Mouse (Mus musculus): ENCODE data around the gene C530025M09Rik. TPM values are rescaled to one million over a fixed set of nuclear protein-coding genes. Genes with fewer than 3 reads are reported as not detected.

C530025M09Rik gene
- polyA plus RNA-seq, 1 experiment: not detected

- no peak overlapping the region for H3K4me3 ChIP-seq (ENCODE audit: insufficient read depth, low read length)
- no peaks in the 10 kb centered on the region for H3K4me1 ChIP-seq (ENCODE audit: control insufficient read depth, insufficient read depth, low read length)
- TF ChIP-seq POLR2A (IDR thresholded peaks at IDR 0.05; ENCODE audit: low read depth, low read length) (no peak), CTCF (IDR thresholded peaks at IDR 0.05; ENCODE audit: borderline replicate concordance, insufficient read depth, low read length) (no peak)
- no peak overlapping the region for H3K27ac ChIP-seq (ENCODE audit: insufficient read depth, low read length)
These were observed 25.8 kb downstream of the C530025M09Rik start for GRCm38 (mm10) chr2:149805256-149805655.

DNA sequence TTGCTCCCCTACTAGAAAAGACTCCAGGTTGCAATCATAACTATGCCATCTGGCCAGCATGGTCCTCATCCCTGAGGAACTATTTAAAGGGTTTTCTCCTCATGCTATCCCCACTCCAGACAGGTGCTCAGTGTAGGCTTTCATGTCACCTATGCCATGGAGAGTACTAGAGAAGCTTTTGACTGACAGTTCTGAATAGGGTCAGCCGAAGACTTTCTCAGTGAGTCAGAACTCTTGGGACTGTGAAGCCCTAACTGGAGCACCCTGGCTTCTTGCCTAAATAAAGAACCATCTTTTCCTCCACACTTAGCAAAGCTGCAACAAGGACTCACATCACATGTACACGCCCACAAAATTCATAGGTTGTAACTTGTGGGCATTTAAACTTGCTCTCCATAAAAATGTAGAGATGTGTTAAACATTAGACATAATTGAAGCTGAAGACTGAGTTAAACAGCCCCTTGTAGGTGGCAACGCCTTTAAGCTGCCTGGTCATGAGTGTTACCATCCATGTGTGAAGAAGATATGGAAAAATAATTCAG, 26.3 kb downstream of the C530025M09Rik start:
- TF ChIP-seq CTCF (IDR thresholded peaks at IDR 0.05; ENCODE audit: borderline replicate concordance, insufficient read depth, low read length) (no peak), POLR2A (IDR thresholded peaks at IDR 0.05; ENCODE audit: low read depth, low read length) (no peak)
- Histone ChIP-seq H3K4me3 (ENCODE audit: insufficient read depth, low read length) (no peak overlapping the region), H3K27ac (ENCODE audit: insufficient read depth, low read length) (no peak overlapping the region), H3K4me1 (ENCODE audit: control insufficient read depth, insufficient read depth, low read length) (no peaks in the 10 kb centered on the region)

DNA sequence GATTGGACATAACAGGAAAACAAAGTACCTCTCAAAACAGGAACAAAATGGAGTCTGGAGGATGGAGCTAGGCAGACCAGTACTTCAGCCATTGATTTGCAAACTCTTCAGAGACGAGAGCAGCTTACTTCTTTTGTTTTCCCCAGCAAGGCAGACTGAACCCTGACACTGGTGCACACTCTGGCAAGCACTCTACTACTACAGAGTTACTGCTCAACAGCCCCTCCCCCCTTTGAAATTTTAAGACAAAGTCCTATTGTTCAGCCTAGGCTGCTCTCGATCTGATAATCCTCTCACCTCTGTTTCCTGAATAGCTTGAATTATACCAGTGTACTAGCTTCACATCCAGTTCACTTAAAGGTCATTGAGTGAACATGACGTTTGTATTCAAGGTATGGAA, 32.4 kb downstream of the C530025M09Rik start:
- Histone ChIP-seq H3K4me1 (ENCODE audit: control insufficient read depth, insufficient read depth, low read length) (no peaks in the 10 kb centered on the region), H3K4me3 (ENCODE audit: insufficient read depth, low read length) (no peak overlapping the region), H3K27ac (ENCODE audit: insufficient read depth, low read length) (no peak overlapping the region)
- TF ChIP-seq CTCF (IDR thresholded peaks at IDR 0.05; ENCODE audit: borderline replicate concordance, insufficient read depth, low read length) (no peak), POLR2A (IDR thresholded peaks at IDR 0.05; ENCODE audit: low read depth, low read length) (no peak)

Other genes starting within 250 kb of the C530025M09Rik start
- gene Syndig1, start 2.0 kb downstream of the C530025M09Rik start, polyA plus RNA-seq (2011; ENCODE audit: insufficient read length, low read depth, missing spikeins): 5.9 and 8.0 TPM in 2 replicates

Data from embryonic fibroblast, embryonic 13.5 days (primary cell).